Mouse (Mus musculus): ENCODE data around the gene Cdca8.

DNA sequence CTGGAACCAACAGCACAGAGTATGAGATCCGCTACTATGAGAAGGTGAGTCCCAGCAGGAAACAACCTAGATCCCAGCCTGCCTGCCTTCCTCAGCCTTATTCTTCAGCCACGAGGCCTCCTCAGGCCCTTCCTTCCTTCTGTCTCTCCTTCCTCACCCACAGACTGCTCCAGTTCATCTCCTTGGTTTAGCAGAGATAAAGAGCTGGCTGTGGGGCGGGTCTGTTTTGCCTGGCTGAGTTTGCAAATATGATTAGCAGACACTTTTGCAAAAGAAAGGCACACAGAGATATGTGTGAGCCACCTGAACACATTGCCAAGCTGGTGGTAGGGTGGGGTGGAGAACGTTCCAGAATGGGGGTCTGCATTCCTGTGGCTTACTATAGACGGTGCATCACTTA is 39.2 kb downstream of the Cdca8 start:
- TF ChIP-seq CTCF (IDR thresholded peaks at IDR 0.05; ENCODE audit: low read depth, low read length), result no peak
- TF ChIP-seq POLR2A (IDR thresholded peaks at IDR 0.05; ENCODE audit: borderline replicate concordance, low read depth, low read length), result no peak

Data from bone marrow macrophage, adult 2 months (primary cell).